In genomic region chr5:146349183-146349582, GRCm38 (mm10) we compare ENCODE assay signal across 24 mouse cellular contexts. TPM values are rescaled to one million over a fixed set of nuclear protein-coding genes. Genes with fewer than 3 reads are reported as not detected.
DNase-seq lines count a peak whose midpoint lies in the region; ATAC-seq lines count a peak whose summit lies in the region.
"Had no signal": no experiment of that assay in that cellular context is flagged by ENCODE, and none has a peak within 500 bp of the region (broad histone marks: within the 10 kb centered on the region; RNA-seq: fewer than 3 reads in every experiment).

No protein-coding gene starts in this region.

- ATAC-seq in frontal cortex, adult (ENCODE audit: low TSS enrichment) = peak; percentile 65
- no peak for ATAC-seq in hindbrain, embryonic 16.5 days
- ATAC-seq: forebrain, embryonic 16.5 days; intestine, embryonic 16.5 days; liver, postnatal 0 days; lung, postnatal 0 days had no signal

- WGBS in hindbrain, embryonic 16.5 days = 79% methylated on average over 3 of the region's 3 CpGs

- H3K4me1 ChIP-seq in hindbrain, embryonic 16.5 days (ENCODE audit: control insufficient read depth, insufficient read depth, low read depth, low read length) = no peaks in the 10 kb centered on the region
- H3K4me1 ChIP-seq: embryonic facial prominence, embryonic 10.5 days; forebrain, embryonic 10.5 days; hindbrain, embryonic 15.5 days; neural tube, embryonic 15.5 days had no signal

- H3K27me3 ChIP-seq in hindbrain, embryonic 16.5 days (replicated peaks; ENCODE audit: control insufficient read depth, insufficient read depth, low read length) = no peaks in the 10 kb centered on the region
- H3K27me3 ChIP-seq: hindbrain, embryonic 15.5 days; neural tube, embryonic 15.5 days had no signal

- H3K9me3 ChIP-seq in hindbrain, embryonic 16.5 days (ENCODE audit: control insufficient read depth, low read length) = no peaks in the 10 kb centered on the region
- H3K9me3 ChIP-seq: embryonic facial prominence, embryonic 10.5 days; forebrain, embryonic 10.5 days; hindbrain, embryonic 15.5 days; neural tube, embryonic 15.5 days had no signal

- H3K9ac ChIP-seq in hindbrain, embryonic 16.5 days (ENCODE audit: low read depth, low read length) = no peak overlapping the region
- H3K9ac ChIP-seq: hindbrain, embryonic 15.5 days; liver, postnatal 0 days; neural tube, embryonic 15.5 days had no signal

- no peak overlapping the region for H3K27ac ChIP-seq in hindbrain, embryonic 16.5 days (ENCODE audit: low read depth, low read length)
- H3K27ac ChIP-seq: embryonic facial prominence, embryonic 10.5 days; forebrain, embryonic 10.5 days; hindbrain, embryonic 15.5 days; macrophage; neural tube, embryonic 15.5 days had no signal

- no peak overlapping the region for H3K4me3 ChIP-seq in hindbrain, embryonic 16.5 days (ENCODE audit: low read length)
- H3K4me3 ChIP-seq: embryonic facial prominence, embryonic 10.5 days; forebrain, embryonic 10.5 days; hindbrain, embryonic 15.5 days; neural tube, embryonic 15.5 days had no signal

- no peaks in the 10 kb centered on the region for H3K36me3 ChIP-seq in hindbrain, embryonic 16.5 days (ENCODE audit: control insufficient read depth, insufficient read depth, low read length)
- H3K36me3 ChIP-seq: embryonic facial prominence, embryonic 10.5 days; forebrain, embryonic 10.5 days; hindbrain, embryonic 15.5 days; neural tube, embryonic 15.5 days had no signal

- no peak for DNase-seq in frontal cortex, postnatal 36 days (ENCODE audit: low spot score in 2 of 2)
- DNase-seq in right cerebral cortex, postnatal 25 days = peak; percentile 44
- DNase-seq in right cerebral cortex, postnatal 4 days = no peak
- peak; percentile 43 to 49 for DNase-seq in cerebellum, postnatal 10 days
- DNase-seq in gastrocnemius, postnatal 25 days = no peak
- no peak for DNase-seq in kidney, postnatal 25 days
- DNase-seq: adrenal gland, postnatal 36 days; gastrocnemius, postnatal 36 days; kidney, adult 9 months; kidney, postnatal 14 days; layer of hippocampus, postnatal 36 days; liver, postnatal 0 days; right cerebral cortex, adult 18-20 months had no signal

- H3K4me2 ChIP-seq in hindbrain, embryonic 16.5 days (ENCODE audit: low read length) = no peak overlapping the region
- H3K4me2 ChIP-seq: hindbrain, embryonic 15.5 days; neural tube, embryonic 15.5 days had no signal

RNA-seq across cellular contexts. Expression of gene Wasf3, which starts 35.6 kb away (rescaled TPM):
- total RNA-seq in gastrocnemius, postnatal 25 days (2021) = under 1 TPM; 0.77 to 0.99 TPM
- polyA plus RNA-seq in hindbrain, embryonic 16.5 days (2015; fragmentation: Nextera tagmentation; extraction: Ambion mirVana) = 19.3 and 23.4 TPM in 2 replicates
- total RNA-seq: common myeloid progenitor, adult 5-6 weeks had no signal
- polyA plus RNA-seq: liver, postnatal 0 days; macrophage had no signal

Comparison
In these comparisons a context has a peak if more than half of its experiments do, and no peak if none do; other contexts are left out.
1. DNase-seq: peak in right cerebral cortex, postnatal 25 days (single experiment) and cerebellum, postnatal 10 days (2 of 2); none in frontal cortex, postnatal 36 days (0 of 2), right cerebral cortex, postnatal 4 days (single experiment), gastrocnemius, postnatal 25 days (single experiment) and kidney, postnatal 25 days (0 of 2).